Mouse (Mus musculus): Measurements from ENCODE around the gene Hnrnpk. TPM values are rescaled to one million over a fixed set of nuclear protein-coding genes. Genes with fewer than 3 reads are reported as not detected.
"Not testable (repeated sequence)": the region's sequence is repeated elsewhere in the genome, so short reads cannot be mapped to it uniquely, and the experiment has no call there.

The Hnrnpk gene
- total and polyA plus RNA-seq, 2 experiments from 2014 or later: 377 to 606 TPM

GRCm38 (mm10) chr13:58401135-58402002 is 1.8 kb downstream of the Hnrnpk start:
- Histone ChIP-seq H3K9ac (replicated peaks; ENCODE audit: low read depth, low read length) (peak overlapping the region; percentile 99), H3K4me2 (ENCODE audit: low read depth, low read length) (peak overlapping the region; percentile 89), H3K36me3 (replicated peaks; ENCODE audit: control insufficient read depth, insufficient read depth, low read length) (peaks cover 21% of the 10 kb centered on the region), H3K27ac (ENCODE audit: low read depth) (peak overlapping the region; percentile 97), H3K9me3 (replicated peaks; ENCODE audit: control insufficient read depth, low read length) (no peaks in the 10 kb centered on the region), H3K27me3 (ENCODE audit: control insufficient read depth, insufficient read depth, low read length) (no peaks in the 10 kb centered on the region), H3K4me1 (ENCODE audit: control insufficient read depth, insufficient read depth) (no peaks in the 10 kb centered on the region), H3K4me3 (ENCODE audit: low read depth, low read length) (peak overlapping the region; percentile 88)
- DNase-seq (ENCODE audit: low spot score) (peak; percentile 47), ATAC-seq (ENCODE audit: insufficient read depth, low read depth) (peak; percentile 29)
- under 1% methylated on average over 61 of the region's 100 CpGs for WGBS
- TF ChIP-seq EP300 (IDR thresholded peaks at IDR 0.05; ENCODE audit: low read depth): no peak
- peak; percentile 18; the same call in 1 of the 2 replicates for TF ChIP-seq CTCF (IDR thresholded peaks at IDR 0.05; ENCODE audit: low read depth)

DNA sequence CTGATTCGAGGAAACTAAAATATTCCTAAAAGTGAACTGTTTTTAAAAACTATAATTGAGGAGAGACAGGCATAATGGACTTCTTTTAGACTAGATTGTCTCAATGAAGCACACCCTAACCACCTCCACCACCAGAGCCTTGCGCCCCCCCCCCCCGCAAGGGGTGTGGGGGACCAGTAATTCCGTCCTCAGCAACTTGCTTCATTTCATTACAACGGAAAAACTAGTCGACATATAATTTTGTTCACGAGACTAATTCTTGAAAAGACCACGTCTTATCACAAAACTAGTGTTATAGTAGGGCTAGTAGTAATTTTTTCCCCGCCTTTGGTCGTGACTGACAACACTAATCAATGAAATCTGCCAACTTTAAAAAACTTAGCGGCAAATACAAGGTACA is 2.6 kb downstream of the Hnrnpk start:
- H3K27ac ChIP-seq (ENCODE audit: low read depth): 0 out of 2 replicates have a peak overlapping the region, but pooled peaks have one; percentile 97
- peaks cover 29% of the 10 kb centered on the region for H3K36me3 ChIP-seq (replicated peaks; ENCODE audit: control insufficient read depth, insufficient read depth, low read length)
- H3K27me3 ChIP-seq (ENCODE audit: control insufficient read depth, insufficient read depth, low read length): no peaks in the 10 kb centered on the region
- TF ChIP-seq EP300 (IDR thresholded peaks at IDR 0.05; ENCODE audit: low read depth) (no peak), CTCF (IDR thresholded peaks at IDR 0.05; ENCODE audit: low read depth) (no peak)
- WGBS: under 1% methylated on average over 11 of the region's 11 CpGs
- peak overlapping the region; percentile 99 for H3K9ac ChIP-seq (replicated peaks; ENCODE audit: low read depth, low read length)
- H3K4me3 ChIP-seq (ENCODE audit: low read depth, low read length): peak overlapping the region; percentile 88
- H3K4me1 ChIP-seq (ENCODE audit: control insufficient read depth, insufficient read depth): no peaks in the 10 kb centered on the region
- H3K9me3 ChIP-seq (replicated peaks; ENCODE audit: control insufficient read depth, low read length): no peaks in the 10 kb centered on the region
- no peak for ATAC-seq (ENCODE audit: insufficient read depth, low read depth)
- DNase-seq (ENCODE audit: low spot score): no peak
- peak overlapping the region; percentile 89 for H3K4me2 ChIP-seq (ENCODE audit: low read depth, low read length)

DNA sequence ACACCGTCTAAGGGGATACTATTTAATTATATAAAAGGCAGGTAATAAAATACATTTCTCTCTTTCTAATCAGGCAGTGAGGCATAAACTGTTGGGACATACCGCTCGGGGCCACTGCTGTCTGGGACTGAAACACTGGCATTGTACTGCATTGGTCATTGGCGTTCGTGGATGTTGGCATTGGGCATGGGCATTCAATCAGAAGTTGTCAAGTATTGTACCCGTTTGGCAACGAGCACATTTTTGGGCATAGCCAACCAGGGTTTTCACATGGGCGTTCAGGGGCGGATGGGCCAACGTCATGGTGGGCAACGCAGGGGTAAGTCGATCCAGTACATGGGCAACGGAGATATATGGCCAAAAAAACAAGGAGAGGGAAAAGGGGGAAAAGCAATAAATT is 5.5 kb downstream of the Hnrnpk start:
- H3K27ac ChIP-seq (ENCODE audit: low read depth): no peak overlapping the region
- no peak overlapping the region for H3K4me2 ChIP-seq (ENCODE audit: low read depth, low read length)
- no peaks in the 10 kb centered on the region for H3K27me3 ChIP-seq (ENCODE audit: control insufficient read depth, insufficient read depth, low read length)
- no peak overlapping the region for H3K9ac ChIP-seq (replicated peaks; ENCODE audit: low read depth, low read length)
- TF ChIP-seq CTCF (IDR thresholded peaks at IDR 0.05; ENCODE audit: low read depth): no peak
- TF ChIP-seq EP300 (IDR thresholded peaks at IDR 0.05; ENCODE audit: low read depth): no peak
- no peaks in the 10 kb centered on the region for H3K4me1 ChIP-seq (ENCODE audit: control insufficient read depth, insufficient read depth)
- DNase-seq (ENCODE audit: low spot score) (no peak), ATAC-seq (ENCODE audit: insufficient read depth, low read depth) (no peak)
- WGBS: 84% methylated on average over 13 of the region's 13 CpGs
- H3K4me3 ChIP-seq (ENCODE audit: low read depth, low read length): no peak overlapping the region
- no peaks in the 10 kb centered on the region for H3K9me3 ChIP-seq (replicated peaks; ENCODE audit: control insufficient read depth, low read length)
- H3K36me3 ChIP-seq (replicated peaks; ENCODE audit: control insufficient read depth, insufficient read depth, low read length): peaks cover 54% of the 10 kb centered on the region

GRCm38 (mm10) chr13:58394392-58394791 is 8.8 kb downstream of the Hnrnpk start:
- H3K36me3 ChIP-seq (replicated peaks; ENCODE audit: control insufficient read depth, insufficient read depth, low read length): peaks cover 73% of the 10 kb centered on the region
- not testable (repeated sequence) for H3K9ac ChIP-seq (replicated peaks; ENCODE audit: low read depth, low read length); ATAC-seq (ENCODE audit: insufficient read depth, low read depth); H3K27ac ChIP-seq (ENCODE audit: low read depth); H3K4me1 ChIP-seq (ENCODE audit: control insufficient read depth, insufficient read depth); DNase-seq (ENCODE audit: low spot score); H3K27me3 ChIP-seq (ENCODE audit: control insufficient read depth, insufficient read depth, low read length); H3K9me3 ChIP-seq (replicated peaks; ENCODE audit: control insufficient read depth, low read length); H3K4me3 ChIP-seq (ENCODE audit: low read depth, low read length); H3K4me2 ChIP-seq (ENCODE audit: low read depth, low read length)
- WGBS: 75% methylated on average over 11 of the region's 11 CpGs

GRCm38 (mm10) chr13:58389324-58389951 is 13.7 kb downstream of the Hnrnpk start:
- ATAC-seq (ENCODE audit: insufficient read depth, low read depth) (no peak), DNase-seq (ENCODE audit: low spot score) (no peak)
- TF ChIP-seq CTCF (IDR thresholded peaks at IDR 0.05; ENCODE audit: low read depth) (no peak), EP300 (IDR thresholded peaks at IDR 0.05; ENCODE audit: low read depth) (no peak)
- Histone ChIP-seq H3K27me3 (ENCODE audit: control insufficient read depth, insufficient read depth, low read length) (no peaks in the 10 kb centered on the region), H3K9ac (replicated peaks; ENCODE audit: low read depth, low read length) (no peak overlapping the region), H3K4me3 (ENCODE audit: low read depth, low read length) (no peak overlapping the region), H3K9me3 (replicated peaks; ENCODE audit: control insufficient read depth, low read length) (no peaks in the 10 kb centered on the region), H3K4me1 (ENCODE audit: control insufficient read depth, insufficient read depth) (no peaks in the 10 kb centered on the region), H3K36me3 (replicated peaks; ENCODE audit: control insufficient read depth, insufficient read depth, low read length) (peaks cover 35% of the 10 kb centered on the region), H3K27ac (ENCODE audit: low read depth) (no peak overlapping the region), H3K4me2 (ENCODE audit: low read depth, low read length) (no peak overlapping the region)
- WGBS: 82% methylated on average over 2 of the region's 2 CpGs

Measured in heart, postnatal 0 days (tissue).